Mouse (Mus musculus) thymus, postnatal 0 days (tissue): ENCODE data around the gene Fance. TPM values are rescaled to one million over a fixed set of nuclear protein-coding genes. Genes with fewer than 3 reads are reported as not detected.
"Not testable (repeated sequence)": the region's sequence is repeated elsewhere in the genome, so short reads cannot be mapped to it uniquely, and the experiment has no call there.

Source experiments
- DNase-seq: peaks from one replicate; pipeline ENCODE4 v3.0.0-alpha.2; 2015; ENCODE audit warnings: low spot score
- polyA plus RNA-seq: library from polyadenylated mRNA; unstranded; fragments of >200 nt; fragmentation: Nextera tagmentation; extraction: Ambion mirVana; gene quantifications from 2 replicates; pipeline ENCODE4 v1.2.1, GENCODE M21; 2015

The Fance gene
- polyA plus RNA-seq, 1 experiment from 2014 or later, result 27.6 TPM

- no peak for DNase-seq
These were observed 22.0 kb upstream of the Fance start for GRCm38 (mm10) chr17:28291346-28291745.

DNA sequence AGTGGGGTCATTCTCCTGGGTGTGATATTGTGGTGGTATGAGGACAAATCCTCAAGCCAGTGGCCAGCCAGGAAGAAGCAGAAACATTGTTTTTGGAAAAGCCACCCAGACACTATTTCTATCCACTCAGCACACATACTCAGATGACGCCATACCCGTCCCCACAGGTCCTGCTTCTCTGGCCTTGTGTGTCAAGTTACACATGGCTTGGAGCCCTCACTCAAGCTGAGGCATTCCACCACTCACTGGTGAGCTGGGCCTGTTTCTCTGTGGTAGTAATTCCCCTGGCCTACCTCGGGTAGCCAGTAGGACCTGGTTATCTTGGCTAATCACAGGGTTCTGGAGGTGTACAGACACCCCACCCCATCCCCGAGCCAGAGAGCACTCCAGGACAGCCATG is 19.6 kb upstream of the Fance start:
- no peak for DNase-seq

GRCm38 (mm10) chr17:28294449-28295333 is 18.6 kb upstream of the Fance start:
- DNase-seq, result no peak

- no peak for DNase-seq
These were observed 14.4 kb upstream of the Fance start for GRCm38 (mm10) chr17:28298888-28299287.

DNA sequence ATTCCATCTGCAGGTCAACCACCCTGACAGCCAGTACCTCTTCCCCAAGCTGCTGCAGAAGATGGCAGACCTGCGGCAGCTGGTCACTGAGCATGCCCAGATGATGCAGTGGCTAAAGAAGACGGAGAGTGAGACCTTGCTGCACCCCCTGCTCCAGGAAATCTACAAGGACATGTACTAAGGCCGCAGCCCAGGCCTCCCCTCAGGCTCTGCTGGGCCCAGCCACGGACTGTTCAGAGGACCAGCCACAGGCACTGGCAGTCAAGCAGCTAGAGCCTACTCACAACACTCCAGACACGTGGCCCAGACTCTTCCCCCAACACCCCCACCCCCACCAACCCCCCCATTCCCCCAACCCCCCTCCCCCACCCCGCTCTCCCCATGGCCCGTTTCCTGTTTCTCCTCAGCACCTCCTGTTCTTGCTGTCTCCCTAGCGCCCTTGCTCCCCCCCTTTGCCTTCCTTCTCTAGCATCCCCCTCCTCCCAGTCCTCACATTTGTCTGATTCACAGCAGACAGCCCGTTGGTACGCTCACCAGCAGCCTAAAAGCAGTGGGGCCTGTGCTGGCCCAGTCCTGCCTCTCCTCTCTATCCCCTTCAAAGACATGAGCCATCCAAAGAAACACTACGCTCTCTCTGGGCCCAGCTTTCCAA is 13.5 kb upstream of the Fance start:
- no peak for DNase-seq

DNA sequence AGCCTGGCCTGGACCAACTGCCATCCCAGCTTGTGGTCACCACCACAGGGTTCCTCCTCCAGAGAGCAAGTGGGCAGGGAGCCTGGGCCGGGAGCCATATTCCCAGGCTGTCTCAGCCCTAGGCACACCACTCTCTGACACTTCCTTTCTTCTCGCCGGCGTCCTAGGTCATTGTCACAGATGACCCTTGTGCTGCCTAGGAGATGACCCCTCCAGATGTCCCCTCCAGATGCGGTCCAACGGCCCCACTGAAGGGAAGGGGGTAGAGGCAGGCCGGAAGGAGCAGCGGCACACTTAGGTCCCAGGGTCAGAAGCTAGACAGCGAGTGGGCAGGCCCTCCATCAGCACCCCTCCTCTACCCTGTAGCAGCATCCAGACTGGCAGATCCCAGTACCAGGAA is 13.0 kb upstream of the Fance start:
- DNase-seq, result no peak

- no peak for DNase-seq
These were observed 12.5 kb upstream of the Fance start for GRCm38 (mm10) chr17:28300850-28301249.

DNA sequence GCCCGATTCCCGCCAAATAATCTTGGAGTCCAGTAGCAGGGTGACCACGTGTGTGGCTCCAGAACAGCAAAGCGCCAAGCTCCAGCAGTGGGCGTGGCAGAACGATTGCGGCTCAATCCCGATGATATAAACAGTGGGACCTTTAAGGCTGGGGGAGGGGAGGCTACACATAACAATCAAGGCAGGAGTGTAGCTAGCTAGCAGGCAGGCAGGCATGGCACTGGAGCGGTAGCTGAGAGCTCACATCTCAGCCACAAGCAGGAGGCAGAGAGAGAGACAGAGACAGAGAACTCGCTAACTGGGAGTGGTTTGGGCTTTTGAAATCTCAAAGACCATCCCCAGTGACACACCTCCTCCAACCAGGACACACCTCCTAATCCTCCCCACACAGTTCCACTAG is 8.1 kb upstream of the Fance start:
- no peak for DNase-seq

- peak; percentile 90 for DNase-seq
These were observed 4.8 kb upstream of the Fance start for GRCm38 (mm10) chr17:28308297-28309195.

DNA sequence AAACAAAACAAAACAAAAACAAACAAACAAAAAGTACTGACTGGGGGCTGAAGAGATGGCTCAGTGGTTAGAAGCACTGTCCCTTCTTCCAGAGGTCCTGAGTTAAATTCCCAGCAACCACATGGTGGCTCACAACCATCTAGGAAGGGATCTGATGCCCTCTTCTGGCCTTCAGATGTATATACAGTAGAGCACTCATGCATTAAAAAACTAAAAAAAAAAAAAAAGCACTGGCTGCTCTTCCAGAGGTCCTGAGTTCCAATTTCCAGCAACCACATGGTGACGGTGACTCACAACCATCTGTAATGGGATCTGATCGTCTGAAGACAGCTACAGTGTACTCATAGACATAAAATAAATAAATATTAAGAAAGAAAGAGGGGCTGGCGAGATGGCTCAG is 2.5 kb upstream of the Fance start:
- no peak for DNase-seq

DNA sequence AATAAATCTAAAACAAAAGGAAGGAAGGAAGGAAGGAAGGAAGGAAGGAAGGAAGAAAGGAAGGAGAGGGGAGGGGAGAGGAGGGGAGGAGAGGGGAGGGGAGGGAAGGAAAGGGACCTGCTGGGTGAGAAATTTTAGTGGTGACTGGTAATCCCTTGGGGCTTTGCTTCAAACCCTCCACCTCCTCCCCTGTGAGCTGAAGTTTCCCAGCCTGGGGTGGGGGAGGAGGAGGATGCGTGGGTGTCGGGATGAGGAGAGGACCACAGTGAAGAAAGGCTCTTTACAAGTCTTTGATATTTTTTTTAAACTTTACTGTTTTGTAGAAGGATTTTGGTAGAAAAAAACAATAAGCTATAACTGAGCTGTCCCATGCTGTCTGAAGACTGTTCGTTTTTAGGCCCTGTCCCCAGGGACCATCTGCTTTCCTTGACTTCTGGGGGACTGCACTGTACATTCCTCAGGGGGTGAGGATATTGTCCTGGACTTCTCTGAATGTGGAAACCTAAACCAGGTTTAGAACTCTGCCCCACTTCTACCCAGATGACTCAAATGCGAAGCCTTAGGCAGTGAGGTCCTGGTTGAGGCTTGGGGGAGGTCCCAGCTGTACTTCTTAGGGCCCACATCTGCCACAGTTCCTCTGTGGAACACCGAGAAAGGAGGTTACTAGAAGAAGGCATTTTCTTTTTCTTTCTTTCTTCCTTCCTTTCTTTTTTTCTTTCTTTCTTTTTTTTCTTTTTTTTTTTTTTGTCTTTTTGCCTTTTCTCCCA is 1.8 kb upstream of the Fance start:
- DNase-seq, result peak; percentile 45

- DNase-seq, result no peak
These were observed 797 bp upstream of the Fance start for GRCm38 (mm10) chr17:28312232-28313211.

DNA sequence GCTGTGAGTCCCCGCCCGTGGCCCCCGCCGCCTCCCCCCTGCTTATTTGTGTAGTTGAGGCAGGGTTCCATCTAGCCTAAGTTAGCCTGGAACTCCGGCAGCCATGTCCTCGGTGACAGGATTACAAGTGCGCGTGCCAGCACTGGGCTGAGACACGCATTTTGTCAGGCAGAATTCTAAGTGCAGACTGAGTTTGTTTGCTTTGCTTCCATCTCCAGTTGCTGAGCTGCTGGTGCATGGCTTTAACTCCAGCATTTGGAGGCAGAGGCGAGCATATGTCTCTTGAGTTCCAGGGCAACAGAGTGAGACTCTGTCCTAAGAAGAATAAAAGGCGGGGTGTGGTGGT is 534 bp downstream of the Fance start:
- DNase-seq, result no peak

DNA sequence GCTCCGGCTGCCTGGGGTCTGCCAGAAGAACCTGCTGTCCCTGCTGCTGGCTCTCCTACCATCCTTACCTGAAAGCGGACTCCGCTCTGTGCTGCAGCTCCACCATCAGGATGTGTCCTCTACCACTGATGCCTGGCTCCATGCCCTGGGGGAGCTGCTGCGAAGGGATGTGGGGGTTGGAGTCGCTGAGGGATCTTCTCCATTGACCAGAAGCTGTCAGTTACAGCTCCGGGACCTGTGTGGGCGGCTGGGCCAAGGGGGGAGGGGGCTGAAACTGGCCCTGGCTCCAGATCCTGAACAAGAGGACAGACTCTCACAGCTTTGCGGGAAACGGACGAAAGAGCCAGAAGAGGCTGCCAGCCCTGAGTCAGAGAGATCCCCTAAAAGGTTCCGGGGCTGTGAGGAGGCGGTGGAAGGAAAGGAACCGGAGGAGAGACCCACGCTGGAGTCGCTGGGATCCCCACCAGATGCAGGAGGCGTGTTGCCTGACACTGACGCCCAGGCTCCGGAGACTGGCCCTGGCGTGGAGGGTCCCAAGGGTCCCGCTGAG is 2.4 kb downstream of the Fance start:
- DNase-seq, result no peak

DNA sequence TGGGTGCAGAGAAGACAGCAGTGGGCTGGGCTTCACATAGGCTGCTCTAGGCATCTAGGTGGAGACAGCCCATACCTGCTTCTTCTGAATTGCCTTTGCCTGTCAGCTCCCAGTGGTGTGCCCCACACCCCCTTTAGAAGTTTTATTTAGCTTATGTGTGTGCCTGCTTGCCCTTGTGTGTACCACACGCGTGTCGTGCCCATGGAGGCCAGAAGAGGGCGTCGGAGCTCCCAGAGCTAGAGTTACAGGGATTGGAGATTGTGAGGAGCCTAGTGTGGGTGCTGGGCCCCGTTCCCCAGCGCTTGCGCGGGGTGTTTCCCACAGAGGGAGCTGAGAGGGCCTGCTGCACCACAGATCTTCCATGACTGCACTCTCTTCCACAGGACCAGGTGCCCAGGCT is 3.2 kb downstream of the Fance start:
- no peak for DNase-seq

- no peak for DNase-seq
These were observed 3.8 kb downstream of the Fance start for GRCm38 (mm10) chr17:28317091-28317490.

DNA sequence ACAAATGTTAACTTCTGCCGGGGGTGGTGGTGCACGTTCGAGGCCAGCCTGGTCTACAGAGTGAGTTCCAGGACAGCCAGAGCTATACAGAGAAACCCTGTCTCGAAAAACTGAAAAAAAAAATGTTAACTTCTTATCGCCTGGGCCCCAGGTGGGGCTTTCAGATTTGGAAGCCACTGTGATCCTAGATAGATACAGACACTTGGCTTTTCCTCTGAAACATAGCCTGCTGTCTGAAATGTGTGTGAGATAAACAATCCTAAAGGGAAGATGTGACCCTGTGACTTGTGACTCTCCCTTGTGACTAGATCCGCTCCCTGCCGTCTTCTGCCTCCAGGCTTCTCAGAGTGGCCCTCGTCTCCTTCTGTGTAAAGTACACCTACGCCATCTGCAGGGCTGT is 4.4 kb downstream of the Fance start:
- no peak for DNase-seq

- DNase-seq, result no peak
These were observed 8.4 kb downstream of the Fance start for GRCm38 (mm10) chr17:28321700-28322099.

- DNase-seq, result no peak
These were observed 10.5 kb downstream of the Fance start for GRCm38 (mm10) chr17:28323786-28324185.

DNA sequence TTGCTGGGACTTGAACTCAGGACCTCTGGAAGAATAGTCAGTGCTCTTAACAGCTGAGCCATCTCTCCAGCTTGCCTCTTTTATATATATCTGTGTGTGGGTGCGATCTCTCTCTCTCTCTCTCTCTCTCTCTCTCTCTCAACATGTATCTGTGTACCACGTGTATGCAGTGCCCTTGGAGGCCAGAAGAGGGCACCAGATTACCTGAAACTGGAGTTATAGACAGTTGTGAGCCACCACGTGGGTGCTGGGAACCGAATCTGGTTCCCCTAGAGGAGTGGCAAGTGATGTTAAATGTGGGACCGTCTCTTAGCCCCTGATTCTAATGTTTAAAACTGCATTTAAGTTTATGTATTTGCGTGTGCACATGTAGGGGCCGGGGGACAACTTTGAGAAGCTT is 11.1 kb downstream of the Fance start:
- DNase-seq, result not testable (repeated sequence)
